Mouse (Mus musculus) cerebellum, adult 18-20 months (tissue): ENCODE measurements around the gene Casq1.
"Not testable (repeated sequence)": the region's sequence is repeated elsewhere in the genome, so short reads cannot be mapped to it uniquely, and the experiment has no call there.

Source experiments
- DNase-seq, 2 experiments: peaks; one replicate each; pipeline ENCODE4 v3.0.0; 2021

Casq1 gene

GRCm38 (mm10) chr1:172219451-172220406 lies at the start of gene Casq1:
Gene Casq1 (minus strand): TSS chr1:172219868.
- DNase-seq, result no peak

- no peak for DNase-seq
Observed at GRCm38 (mm10) chr1:172261477-172262078, 41.9 kb upstream of the Casq1 start, which contains the start of gene Igsf8. Gene Igsf8 (plus strand): TSS chr1:172261641.

GRCm38 (mm10) chr1:172258314-172258713 lies 38.6 kb upstream of the Casq1 start, which contains the start of gene Atp1a4:
Gene Atp1a4 (minus strand): TSS chr1:172258414.
- no peak for DNase-seq

GRCm38 (mm10) chr1:172247679-172248078 lies 28.0 kb upstream of the Casq1 start:
- DNase-seq, result peak; percentile 15 to 23

GRCm38 (mm10) chr1:172247216-172247615 lies 27.5 kb upstream of the Casq1 start:
- DNase-seq, result no peak

GRCm38 (mm10) chr1:172244645-172245044 lies 25.0 kb upstream of the Casq1 start:
- not testable (repeated sequence) for DNase-seq

- peak; percentile 60 to 63 for DNase-seq
Observed at GRCm38 (mm10) chr1:172243547-172244205, 24.0 kb upstream of the Casq1 start.

GRCm38 (mm10) chr1:172242401-172242800 lies 22.7 kb upstream of the Casq1 start:
- DNase-seq, result no peak

- no peak for DNase-seq
Observed at GRCm38 (mm10) chr1:172240945-172241708, 21.5 kb upstream of the Casq1 start.

- no peak for DNase-seq
Observed at GRCm38 (mm10) chr1:172229215-172229614, 9.5 kb upstream of the Casq1 start.

- peak; percentile 65 for DNase-seq
Observed at GRCm38 (mm10) chr1:172228209-172228608, 8.5 kb upstream of the Casq1 start.

GRCm38 (mm10) chr1:172221297-172222063 lies 1.8 kb upstream of the Casq1 start:
- no peak for DNase-seq

GRCm38 (mm10) chr1:172220414-172220813 lies 746 bp upstream of the Casq1 start:
- no peak for DNase-seq

GRCm38 (mm10) chr1:172218164-172218910 lies 1.3 kb downstream of the Casq1 start:
- no peak for DNase-seq

- peak; percentile 85 to 91 for DNase-seq
Observed at GRCm38 (mm10) chr1:172217148-172217547, 2.5 kb downstream of the Casq1 start.

GRCm38 (mm10) chr1:172214748-172215147 lies 4.9 kb downstream of the Casq1 start:
- DNase-seq, result no peak

GRCm38 (mm10) chr1:172213771-172214170 lies 5.9 kb downstream of the Casq1 start:
- DNase-seq, result no peak

- no peak for DNase-seq
Observed at GRCm38 (mm10) chr1:172212776-172213175, 6.9 kb downstream of the Casq1 start.

GRCm38 (mm10) chr1:172207111-172207584 lies 12.5 kb downstream of the Casq1 start:
- peak; percentile 45 to 60 for DNase-seq

GRCm38 (mm10) chr1:172206141-172206917 lies 13.3 kb downstream of the Casq1 start, which contains the start of gene Pea15a:
Gene Pea15a (minus strand): TSS chr1:172206804.
- peak; percentile 90 to 92 for DNase-seq
